Mouse (Mus musculus) cerebellum, adult 2 months (tissue): Measurements from ENCODE around the gene Uts2.

ENCODE experiments used
- CTCF ChIP-seq: fragments of 200-500 bp; IDR thresholded peaks from 2 replicates; pipeline ENCODE4 v1.5.1; 2011; ENCODE audit warnings: low read depth, mild to moderate bottlenecking, control low read depth, low read length, moderate library complexity, borderline replicate concordance; ENCODE audit not compliant: insufficient read depth
- POLR2A ChIP-seq: fragments of 200-500 bp; IDR thresholded peaks from 2 replicates; pipeline ENCODE4 v1.6.1; 2011; ENCODE audit warnings: low read length, control low read depth, borderline replicate concordance; ENCODE audit not compliant: insufficient read depth

- TF ChIP-seq POLR2A: no peak
- TF ChIP-seq CTCF: no peak
Observed at GRCm38 (mm10) chr4:150975145-150975544, 21.8 kb upstream of the Uts2 start.
